ENCODE assay signal across 8 mouse cellular contexts in genomic region chr11:62997718-62998281, GRCm38 (mm10). TPM values are rescaled to one million over a fixed set of nuclear protein-coding genes. Genes with fewer than 3 reads are reported as not detected.
DNase-seq lines count a peak whose midpoint lies in the region; ATAC-seq and TF ChIP-seq lines count a peak whose summit lies in the region.

No protein-coding gene starts in this region.

- peak; percentile 94 for ATAC-seq in hindbrain, postnatal 0 days

- 0 out of 2 replicates have a peak, but pooled peaks have one; percentile 5 for TF ChIP-seq CTCF in hindbrain, postnatal 0 days (IDR thresholded peaks at IDR 0.05; ENCODE audit: low read depth)

- no peak overlapping the region for H3K9ac ChIP-seq in hindbrain, postnatal 0 days (replicated peaks; ENCODE audit: low read length)

- H3K4me1 ChIP-seq in hindbrain, postnatal 0 days (ENCODE audit: insufficient read depth, low read length): peaks cover 7% of the 10 kb centered on the region; the same call in 1 of the 2 replicates

- H3K4me3 ChIP-seq in hindbrain, postnatal 0 days (ENCODE audit: low read length): no peak overlapping the region

- H3K9me3 ChIP-seq in hindbrain, postnatal 0 days (ENCODE audit: low read length): no peaks in the 10 kb centered on the region

- 27% methylated on average over 11 of the region's 11 CpGs for WGBS in hindbrain, postnatal 0 days

- intact Hi-C loops in left cerebral cortex, postnatal 25 days (cut with DNase I): loop anchor here (5.0 kb wide), 1 partner anchor 135 kb away; no protein-coding TSS in a partner anchor

- peak; percentile 29 for DNase-seq in embryo, embryonic 11 days
- DNase-seq in embryo, embryonic 9.5 days (ENCODE audit: extremely low spot score): no peak
- DNase-seq in brain, embryonic 18.5 days (ENCODE audit: low read depth, low spot score): peak; percentile 45
- peak; percentile 68 to 72 for DNase-seq in gastrocnemius, adult 8-10 months (ENCODE audit: low spot score in 2 of 2)
- peak; percentile 75 for DNase-seq in hindbrain, postnatal 0 days (ENCODE audit: low spot score)
- DNase-seq in left cerebral cortex, postnatal 25 days (ENCODE audit: low spot score in 2 of 2): peak; percentile 20 to 44
- DNase-seq in ovary, postnatal 36 days (ENCODE audit: low spot score): peak; percentile 45
- DNase-seq in spleen, postnatal 14 days (ENCODE audit: low spot score in 2 of 2): no peak

- no peaks in the 10 kb centered on the region for H3K27me3 ChIP-seq in hindbrain, postnatal 0 days (ENCODE audit: insufficient read depth, low read length)

- H3K36me3 ChIP-seq in hindbrain, postnatal 0 days (ENCODE audit: insufficient read depth, low read length): no peaks in the 10 kb centered on the region

- peak overlapping the region; percentile 74 for H3K27ac ChIP-seq in hindbrain, postnatal 0 days

- 0 out of 2 replicates have a peak overlapping the region, but pooled peaks have one; percentile 6 for H3K4me2 ChIP-seq in hindbrain, postnatal 0 days (ENCODE audit: low read depth, low read length)

RNA-seq across cellular contexts. Expression of gene Cdrt4, which starts 46.8 kb away (rescaled TPM):
- not detected for total RNA-seq in gastrocnemius, adult 8-10 months (2022)
- not detected in 2 replicates for total RNA-seq in hindbrain, postnatal 0 days (2014; rRNA removed)
- 0.26 and 0.35 TPM in 2 replicates for polyA plus RNA-seq in hindbrain, postnatal 0 days (2015; fragmentation: Nextera tagmentation; extraction: Ambion mirVana)
- not detected for total RNA-seq in left cerebral cortex, postnatal 25 days (2021)

Comparison
In these comparisons a context has a peak if more than half of its experiments do, and no peak if none do; other contexts are left out.
1. DNase-seq: peak in embryo, embryonic 11 days (single experiment), brain, embryonic 18.5 days (single experiment), gastrocnemius, adult 8-10 months (2 of 2), hindbrain, postnatal 0 days (single experiment), left cerebral cortex, postnatal 25 days (2 of 2) and ovary, postnatal 36 days (single experiment); none in embryo, embryonic 9.5 days (single experiment) and spleen, postnatal 14 days (0 of 2).